8 mouse cellular contexts compared by ENCODE assay signal in the genomic region with DNA sequence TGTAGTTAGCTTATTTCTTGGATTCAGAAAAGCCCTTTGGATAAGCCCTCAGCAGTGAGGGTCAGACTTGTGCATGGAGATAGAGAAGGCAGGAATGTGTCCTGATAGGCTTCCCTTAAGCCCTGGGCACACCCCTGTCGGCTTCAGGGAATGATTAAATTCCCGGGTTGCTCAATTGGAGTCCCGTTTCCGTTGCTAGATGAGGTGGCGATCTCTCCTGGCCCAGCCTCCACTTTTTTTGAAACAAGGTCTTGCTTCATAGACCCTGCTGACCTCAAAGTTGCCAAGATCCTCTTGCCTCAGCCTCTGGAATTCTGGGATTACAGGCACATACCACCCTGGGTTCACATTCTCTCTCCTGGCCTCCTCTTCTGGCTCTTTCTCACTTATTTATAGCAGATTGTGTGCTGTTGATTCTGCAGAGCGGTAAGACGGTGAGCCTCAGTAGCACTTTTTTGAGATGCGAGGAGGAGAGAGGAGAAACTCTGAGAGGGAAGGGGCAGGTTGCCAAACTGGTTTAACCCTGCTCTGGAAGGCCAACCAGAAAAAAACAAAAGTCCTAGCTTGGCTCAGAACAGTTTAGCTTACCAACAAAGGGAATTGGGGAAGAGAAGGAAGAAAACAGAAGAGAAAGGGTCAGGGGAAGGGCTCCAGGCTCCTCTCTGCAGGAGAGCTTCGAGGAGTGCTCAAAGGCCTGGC.
A peak's percentile ranks its signal among the peaks of the same experiment; 100 is the strongest.
DNase-seq lines count a peak whose midpoint lies in the region; ATAC-seq and TF ChIP-seq lines count a peak whose summit lies in the region.

No protein-coding gene starts in this region.

- WGBS in embryonic facial prominence, embryonic 15.5 days, result 23% methylated on average over 9 of the region's 9 CpGs
- 18% methylated on average over 9 of the region's 9 CpGs for WGBS in embryonic facial prominence, embryonic 10.5 days
- WGBS in midbrain, embryonic 11.5 days, result 17% methylated on average over 9 of the region's 9 CpGs
- 39% methylated on average over 9 of the region's 9 CpGs for WGBS in neural tube, embryonic 15.5 days

- no peaks in the 10 kb centered on the region for H3K27me3 ChIP-seq in embryonic facial prominence, embryonic 15.5 days
- H3K27me3 ChIP-seq in embryonic facial prominence, embryonic 10.5 days (replicated peaks; ENCODE audit: low read depth, poor library complexity, severe bottlenecking), result no peaks in the 10 kb centered on the region
- H3K27me3 ChIP-seq in midbrain, embryonic 11.5 days (ENCODE audit: control insufficient read depth, insufficient read depth, low read length), result no peaks in the 10 kb centered on the region
- H3K27me3 ChIP-seq in neural tube, embryonic 15.5 days (replicated peaks), result no peaks in the 10 kb centered on the region

- no peak for ATAC-seq in embryonic facial prominence, embryonic 15.5 days (ENCODE audit: insufficient number of reproducible peaks, low FRiP score, low TSS enrichment, low read depth)
- ATAC-seq in midbrain, embryonic 11.5 days (ENCODE audit: low FRiP score), result no peak
- ATAC-seq in neural tube, embryonic 15.5 days (ENCODE audit: low FRiP score), result no peak

- TF ChIP-seq CTCF in embryonic fibroblast, embryonic 13.5 days (IDR thresholded peaks at IDR 0.05; ENCODE audit: borderline replicate concordance, insufficient read depth, low read length), result no peak

- H3K4me3 ChIP-seq in embryonic facial prominence, embryonic 15.5 days (replicated peaks), result no peak overlapping the region
- no peak overlapping the region for H3K4me3 ChIP-seq in embryonic facial prominence, embryonic 10.5 days
- no peak overlapping the region for H3K4me3 ChIP-seq in embryonic fibroblast, embryonic 13.5 days (ENCODE audit: insufficient read depth, low read length)
- no peak overlapping the region for H3K4me3 ChIP-seq in midbrain, embryonic 11.5 days (ENCODE audit: low read depth, low read length)
- no peak overlapping the region for H3K4me3 ChIP-seq in neural tube, embryonic 15.5 days (replicated peaks)

- H3K36me3 ChIP-seq in embryonic facial prominence, embryonic 15.5 days, result no peaks in the 10 kb centered on the region
- H3K36me3 ChIP-seq in embryonic facial prominence, embryonic 10.5 days (replicated peaks), result no peaks in the 10 kb centered on the region
- H3K36me3 ChIP-seq in midbrain, embryonic 11.5 days (ENCODE audit: control insufficient read depth, insufficient read depth, low read length), result no peaks in the 10 kb centered on the region
- no peaks in the 10 kb centered on the region for H3K36me3 ChIP-seq in neural tube, embryonic 15.5 days

- 0 out of 2 replicates have a peak overlapping the region, but pooled peaks have one; percentile 22 for H3K27ac ChIP-seq in embryonic facial prominence, embryonic 15.5 days (replicated peaks)
- H3K27ac ChIP-seq in embryonic facial prominence, embryonic 10.5 days (replicated peaks), result no peak overlapping the region; the same call in 1 of the 2 replicates
- peak overlapping the region; percentile 61 for H3K27ac ChIP-seq in embryonic fibroblast, embryonic 13.5 days (ENCODE audit: insufficient read depth, low read length)
- no peak overlapping the region for H3K27ac ChIP-seq in midbrain, embryonic 11.5 days (ENCODE audit: low read depth, low read length)
- H3K27ac ChIP-seq in neural tube, embryonic 15.5 days (replicated peaks), result no peak overlapping the region

- H3K9me3 ChIP-seq in embryonic facial prominence, embryonic 15.5 days (replicated peaks), result no peaks in the 10 kb centered on the region
- H3K9me3 ChIP-seq in embryonic facial prominence, embryonic 10.5 days, result no peaks in the 10 kb centered on the region
- H3K9me3 ChIP-seq in midbrain, embryonic 11.5 days (ENCODE audit: control insufficient read depth, low read length), result no peaks in the 10 kb centered on the region
- no peaks in the 10 kb centered on the region for H3K9me3 ChIP-seq in neural tube, embryonic 15.5 days (replicated peaks)

- TF ChIP-seq POLR2A in embryonic fibroblast, embryonic 13.5 days (IDR thresholded peaks at IDR 0.05; ENCODE audit: low read depth, low read length), result no peak

- no peak overlapping the region for H3K4me2 ChIP-seq in embryonic facial prominence, embryonic 15.5 days (replicated peaks)
- H3K4me2 ChIP-seq in midbrain, embryonic 11.5 days, result no peak overlapping the region
- no peak overlapping the region for H3K4me2 ChIP-seq in neural tube, embryonic 15.5 days

- H3K9ac ChIP-seq in embryonic facial prominence, embryonic 15.5 days, result no peak overlapping the region
- no peak overlapping the region for H3K9ac ChIP-seq in midbrain, embryonic 11.5 days (ENCODE audit: low read length)
- H3K9ac ChIP-seq in neural tube, embryonic 15.5 days (replicated peaks), result no peak overlapping the region

- H3K4me1 ChIP-seq in embryonic facial prominence, embryonic 15.5 days, result peaks cover 8% of the 10 kb centered on the region
- H3K4me1 ChIP-seq in embryonic facial prominence, embryonic 10.5 days, result peaks cover 28% of the 10 kb centered on the region
- H3K4me1 ChIP-seq in embryonic fibroblast, embryonic 13.5 days (ENCODE audit: control insufficient read depth, insufficient read depth, low read length), result peaks cover 12% of the 10 kb centered on the region
- H3K4me1 ChIP-seq in midbrain, embryonic 11.5 days (ENCODE audit: control insufficient read depth, insufficient read depth, low read length), result no peaks in the 10 kb centered on the region
- 0 out of 2 replicates have a peak, but pooled peaks cover 2% of the 10 kb centered on the region for H3K4me1 ChIP-seq in neural tube, embryonic 15.5 days

- DNase-seq in embryonic facial prominence, embryonic 10.5 days (ENCODE audit: low spot score), result no peak
- DNase-seq in 3T3-L1 (ENCODE audit: low read depth, low spot score), result peak; percentile 90
- peak; percentile 76 to 85 for DNase-seq in lung, adult 18-20 months
- no peak for DNase-seq in midbrain, embryonic 11.5 days (ENCODE audit: low spot score, missing footprints)
- DNase-seq in right cerebral cortex, postnatal 14 days, result no peak

Comparison
In these comparisons a context has a peak if more than half of its experiments do, and no peak if none do; other contexts are left out.
1. H3K27ac ChIP-seq: peak in embryonic facial prominence, embryonic 15.5 days (single experiment) and embryonic fibroblast, embryonic 13.5 days (single experiment); none in embryonic facial prominence, embryonic 10.5 days (single experiment), midbrain, embryonic 11.5 days (single experiment) and neural tube, embryonic 15.5 days (single experiment).
2. DNase-seq: peak in 3T3-L1 (single experiment) and lung, adult 18-20 months (2 of 2); none in embryonic facial prominence, embryonic 10.5 days (single experiment), midbrain, embryonic 11.5 days (single experiment) and right cerebral cortex, postnatal 14 days (single experiment).